8 mouse cellular contexts compared by ENCODE assay signal in the genomic region with DNA sequence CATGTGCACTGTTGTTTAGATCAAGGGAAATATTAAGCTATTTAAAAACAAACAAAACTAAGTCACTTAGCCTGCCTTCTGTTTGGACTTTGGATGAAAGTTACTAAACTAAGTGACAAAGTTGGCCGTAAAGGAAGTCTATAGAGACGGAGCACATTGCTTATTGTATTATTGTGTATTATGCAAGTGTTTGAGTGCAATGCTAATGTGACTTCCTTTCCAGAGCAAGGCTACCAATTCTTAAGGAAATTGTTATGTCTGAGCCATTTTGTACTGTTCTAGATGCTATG. TPM values are rescaled to one million over a fixed set of nuclear protein-coding genes. Genes with fewer than 3 reads are reported as not detected.
DNase-seq lines count a peak whose midpoint lies in the region; ATAC-seq and TF ChIP-seq lines count a peak whose summit lies in the region.

No protein-coding gene starts in this region.

- no peaks in the 10 kb centered on the region for H3K27me3 ChIP-seq in testis, adult 2 months (ENCODE audit: control insufficient read depth, insufficient read depth, low read length)
- peaks cover 25% of the 10 kb centered on the region for H3K27me3 ChIP-seq in liver, embryonic 15.5 days

- H3K9me3 ChIP-seq in liver, embryonic 15.5 days (replicated peaks), result no peaks in the 10 kb centered on the region

- DNase-seq in gastrocnemius, adult 2 months, result no peak
- DNase-seq in gastrocnemius, postnatal 10 days, result no peak
- no peak for DNase-seq in testis, postnatal 14 days (ENCODE audit: low spot score)
- DNase-seq in layer of hippocampus, postnatal 25 days (ENCODE audit: extremely low spot score in 1 of 2, low spot score in 1 of 2), result no peak
- no peak for DNase-seq in layer of hippocampus, postnatal 36 days
- DNase-seq in thymus, postnatal 14 days, result no peak

- H3K4me1 ChIP-seq in testis, adult 2 months (ENCODE audit: control insufficient read depth, insufficient read depth, low read length), result peaks cover 8% of the 10 kb centered on the region; the same call in 1 of the 2 replicates
- H3K4me1 ChIP-seq in liver, embryonic 15.5 days (replicated peaks), result peaks cover 16% of the 10 kb centered on the region

- WGBS in liver, embryonic 15.5 days (ENCODE audit: insufficient replicate concordance), result 18% methylated on average over 2 of the region's 2 CpGs

- peak overlapping the region; percentile 79 for H3K4me2 ChIP-seq in liver, embryonic 15.5 days

- peak overlapping the region; percentile 70 for H3K4me3 ChIP-seq in gastrocnemius, adult 2 months
- peak overlapping the region; percentile 39; the same call in 1 of the 2 replicates for H3K4me3 ChIP-seq in testis, adult 2 months (ENCODE audit: control insufficient read depth, low read depth, low read length)
- H3K4me3 ChIP-seq in liver, embryonic 15.5 days (replicated peaks), result peak overlapping the region; percentile 67

- ATAC-seq in liver, embryonic 15.5 days (ENCODE audit: insufficient read depth), result no peak

- no peak overlapping the region for H3K9ac ChIP-seq in liver, embryonic 15.5 days

- TF ChIP-seq POLR2A in testis, adult 2 months (IDR thresholded peaks at IDR 0.05; ENCODE audit: control insufficient read depth, low read depth, low read length), result no peak

- H3K27ac ChIP-seq in gastrocnemius, adult 2 months, result peak overlapping the region; percentile 93
- peak overlapping the region; percentile 25; the same call in 1 of the 2 replicates for H3K27ac ChIP-seq in testis, adult 2 months (ENCODE audit: control insufficient read depth, insufficient read depth, low read depth, low read length)
- H3K27ac ChIP-seq in liver, embryonic 15.5 days (replicated peaks), result 0 out of 2 replicates have a peak overlapping the region, but pooled peaks have one; percentile 20

- no peak for TF ChIP-seq CTCF in gastrocnemius, adult 2 months (IDR thresholded peaks at IDR 0.05)
- no peak for TF ChIP-seq CTCF in testis, adult 2 months (IDR thresholded peaks at IDR 0.05; ENCODE audit: control insufficient read depth, insufficient read depth, insufficient replicate concordance, low read depth, low read length)

- intact Hi-C loops in gastrocnemius, adult 2 months (cut with DNase I), result loop anchor here (5.0 kb wide), 1 partner anchor 47 kb away; no protein-coding TSS in a partner anchor

- H3K36me3 ChIP-seq in testis, adult 2 months (ENCODE audit: control insufficient read depth, insufficient read depth, low read length), result no peaks in the 10 kb centered on the region
- H3K36me3 ChIP-seq in liver, embryonic 15.5 days (replicated peaks), result no peaks in the 10 kb centered on the region

RNA-seq across cellular contexts. Expression of gene Mef2c, which starts 21.8 kb away (rescaled TPM):
- total RNA-seq in gastrocnemius, adult 2 months (2021), result 100 to 1,000 TPM; 354 to 497 TPM
- total RNA-seq in gastrocnemius, postnatal 10 days (2021), result 100 to 1,000 TPM; 442 to 475 TPM
- polyA plus RNA-seq in testis, adult 2 months (2012; rRNA removed), result 4.0 and 4.2 TPM in 2 replicates
- polyA plus RNA-seq in liver, embryonic 15.5 days (2015; fragmentation: Nextera tagmentation; extraction: Ambion mirVana), result 9.8 and 12.0 TPM in 2 replicates
- 100 to 1,000 TPM; 114 to 128 TPM for total RNA-seq in layer of hippocampus, postnatal 25 days (2021)
- 100 to 1,000 TPM; 105 to 122 TPM for total RNA-seq in layer of hippocampus, postnatal 36 days (2021)

Comparison
In these comparisons a context has a peak if more than half of its experiments do, and no peak if none do; other contexts are left out.
1. H3K27ac ChIP-seq: peak in every context shown above with its lines; median percentile 93 in gastrocnemius, adult 2 months; 25 in testis, adult 2 months; 20 in liver, embryonic 15.5 days.